Mouse (Mus musculus) hindbrain, embryonic 16.5 days (tissue): ENCODE results near the gene Tnks1bp1. TPM values are rescaled to one million over a fixed set of nuclear protein-coding genes. Genes with fewer than 3 reads are reported as not detected.

ENCODE experiments used
- ATAC-seq: fragments of 200-750 bp; cut with Nextera tagmentation; 2 replicates; pipeline ENCODE4 v1.8.0; 2017; ENCODE audit warnings: moderate TSS enrichment, moderate library complexity
- H3K27ac ChIP-seq: fragments of 300-500 bp; sonication (generic); 2 replicates; pipeline ENCODE4 v1.5.1; 2014; ENCODE audit warnings: low read depth, mild to moderate bottlenecking, control low read depth, low read length, moderate library complexity
- H3K27me3 ChIP-seq: fragments of 300-500 bp; sonication (generic); replicated peaks from 2 replicates; pipeline ENCODE4 v1.6.1; 2014; ENCODE audit warnings: low read length; ENCODE audit not compliant: control insufficient read depth, insufficient read depth
- H3K36me3 ChIP-seq: fragments of 300-500 bp; sonication (generic); 2 replicates; pipeline ENCODE4 v1.6.1; 2014; ENCODE audit warnings: mild to moderate bottlenecking, low read length, moderate library complexity, mixed read lengths; ENCODE audit not compliant: control insufficient read depth, insufficient read depth
- H3K4me1 ChIP-seq: fragments of 300-500 bp; sonication (generic); 2 replicates; pipeline ENCODE4 v1.6.1; 2014; ENCODE audit warnings: low read depth, low read length; ENCODE audit not compliant: control insufficient read depth, insufficient read depth
- H3K4me2 ChIP-seq: fragments of 300-500 bp; sonication (generic); 2 replicates; pipeline ENCODE4 v1.6.1; 2014; ENCODE audit warnings: mild to moderate bottlenecking, low read length, control low read depth, moderate library complexity
- H3K4me3 ChIP-seq: fragments of 300-500 bp; sonication (generic); 2 replicates; pipeline ENCODE4 v1.5.1; 2014; ENCODE audit warnings: mild to moderate bottlenecking, low read length, control low read depth, moderate library complexity
- H3K9ac ChIP-seq: fragments of 300-500 bp; sonication (generic); 2 replicates; pipeline ENCODE4 v1.6.1; 2014; ENCODE audit warnings: low read depth, mild to moderate bottlenecking, control low read depth, low read length, moderate library complexity
- H3K9me3 ChIP-seq: fragments of 300-500 bp; sonication (generic); 2 replicates; pipeline ENCODE4 v1.6.1; 2014; ENCODE audit warnings: mild to moderate bottlenecking, low read length, moderate library complexity; ENCODE audit not compliant: control insufficient read depth
- WGBS: fragments of 180-500 bp; shearing (Covaris S2); extraction: QIAGEN DNeasy Blood & Tissue Kit; methylation state at CpG from one replicate; pipeline ENCODE4 v1.1.7; 2014; 5-methylcytosine and 5-hydroxymethylcytosine counted together
- polyA plus RNA-seq: library from polyadenylated mRNA; unstranded; fragments of >200 nt; fragmentation: Nextera tagmentation; extraction: Ambion mirVana; gene quantifications from 2 replicates; pipeline ENCODE4 v1.2.1, GENCODE M21; 2015

Tnks1bp1 gene
- polyA plus RNA-seq, result 19.6 and 29.8 TPM in 2 replicates

DNA sequence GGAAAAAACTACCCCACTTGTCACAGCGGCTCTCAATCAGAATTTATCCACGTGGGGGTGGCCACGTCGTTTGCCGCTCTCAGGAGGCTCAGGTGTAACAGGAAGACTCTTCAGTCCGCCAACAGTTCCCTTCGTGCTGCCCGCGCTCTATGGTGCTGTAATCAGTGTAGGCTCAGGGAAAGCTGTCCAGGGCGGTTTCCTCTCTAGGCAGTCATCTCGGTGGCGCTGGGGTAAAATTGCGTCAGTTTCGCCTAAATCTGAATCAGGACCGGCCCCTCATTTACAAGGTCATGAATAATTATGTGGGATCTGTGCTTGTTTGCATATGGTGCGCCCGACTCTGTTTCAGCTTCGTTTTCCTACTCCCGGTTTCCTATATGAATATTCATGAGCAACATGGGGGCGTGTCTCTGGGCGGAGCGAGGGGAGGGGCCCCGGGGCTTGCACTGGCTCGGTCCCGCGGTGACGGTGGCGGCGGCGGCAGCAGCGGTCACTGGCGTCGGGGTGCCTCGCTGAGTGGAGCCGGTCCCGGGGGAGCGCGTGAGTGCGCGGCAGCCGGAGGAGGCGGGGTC, at the start of gene Tnks1bp1:
Gene Tnks1bp1, plus strand, starts transcription at position 427 of the 572 bp plus-strand sequence.
- Histone ChIP-seq H3K27ac (peak within 1 kb of the TSS; percentile 93), H3K4me1 (peaks cover 34% of the 10 kb centered on the region), H3K4me2 (peak within 1 kb of the TSS; percentile 66), H3K27me3 (no peaks in the 10 kb centered on the region), H3K36me3 (peaks cover 40% of the 10 kb centered on the region), H3K9ac (peak within 1 kb of the TSS; percentile 89), H3K9me3 (no peaks in the 10 kb centered on the region), H3K4me3 (peak within 1 kb of the TSS; percentile 87)
- peak; percentile 90 for ATAC-seq
- under 1% methylated on average over 41 of the region's 42 CpGs for WGBS

DNA sequence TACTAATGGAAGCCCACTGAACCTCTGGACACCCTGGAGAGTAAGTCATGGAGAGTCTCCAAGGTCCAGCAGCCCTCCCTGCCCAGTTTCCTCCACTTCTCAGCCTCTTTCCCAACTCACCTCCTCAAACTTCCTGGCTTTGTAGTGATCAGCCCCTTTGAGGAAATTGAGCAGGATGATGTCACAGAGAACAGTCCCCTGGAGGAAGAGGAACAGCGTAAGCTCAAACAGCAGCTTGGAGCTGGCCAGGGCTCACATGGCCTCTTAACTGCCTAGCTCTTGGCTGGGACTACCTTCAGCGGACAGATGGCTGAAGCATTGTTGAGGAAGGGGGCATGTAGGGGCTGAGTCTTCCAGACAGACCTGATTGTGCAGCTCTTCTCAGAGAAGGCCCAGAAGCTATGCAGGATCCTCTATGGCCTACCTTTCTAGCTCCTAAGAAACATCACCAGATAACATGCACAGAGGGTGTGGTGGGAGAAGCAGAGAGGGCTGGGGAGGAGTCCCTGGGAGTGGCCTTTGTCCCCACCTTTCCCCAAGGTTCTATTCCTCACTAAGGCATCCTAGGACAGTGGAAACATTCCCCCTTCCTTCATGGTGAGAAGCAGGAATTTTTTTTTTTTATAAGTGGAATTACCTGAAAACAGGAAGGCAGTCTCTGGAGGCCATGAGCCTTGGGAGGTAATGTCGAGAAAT, 48.2 kb upstream of the Tnks1bp1 start:
- Histone ChIP-seq H3K4me2 (no peak overlapping the region), H3K4me3 (no peak overlapping the region), H3K27ac (no peak overlapping the region), H3K27me3 (no peaks in the 10 kb centered on the region), H3K9ac (no peak overlapping the region), H3K9me3 (no peaks in the 10 kb centered on the region), H3K4me1 (no peaks in the 10 kb centered on the region), H3K36me3 (no peaks in the 10 kb centered on the region)
- no peak for ATAC-seq
- 75% methylated on average over 3 of the region's 3 CpGs for WGBS

DNA sequence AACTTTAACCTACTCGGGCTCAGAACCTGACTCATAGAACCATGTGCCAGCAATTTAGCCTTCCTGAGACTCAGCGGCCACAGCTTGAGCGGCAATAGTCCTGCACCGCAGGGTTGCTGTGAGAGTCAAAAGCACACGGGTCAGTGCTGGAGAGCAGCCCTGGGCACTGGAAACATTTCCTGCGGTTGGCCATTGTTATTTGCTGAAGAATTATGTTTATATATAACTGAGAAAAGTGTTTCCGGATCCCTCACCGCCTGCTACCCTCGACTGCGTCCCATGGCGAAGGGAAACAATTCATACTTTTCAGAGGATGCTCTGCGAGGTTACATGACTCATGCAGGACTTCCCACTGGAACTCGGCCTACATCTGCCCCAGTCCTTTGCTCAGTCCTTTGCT, 46.3 kb upstream of the Tnks1bp1 start:
- H3K36me3 ChIP-seq, result no peaks in the 10 kb centered on the region
- H3K4me3 ChIP-seq, result no peak overlapping the region
- H3K27me3 ChIP-seq, result no peaks in the 10 kb centered on the region
- no peaks in the 10 kb centered on the region for H3K4me1 ChIP-seq
- H3K9me3 ChIP-seq, result no peaks in the 10 kb centered on the region
- H3K4me2 ChIP-seq, result no peak overlapping the region
- ATAC-seq, result no peak
- WGBS, result 63% methylated on average over 13 of the region's 13 CpGs
- no peak overlapping the region for H3K9ac ChIP-seq
- no peak overlapping the region for H3K27ac ChIP-seq

DNA sequence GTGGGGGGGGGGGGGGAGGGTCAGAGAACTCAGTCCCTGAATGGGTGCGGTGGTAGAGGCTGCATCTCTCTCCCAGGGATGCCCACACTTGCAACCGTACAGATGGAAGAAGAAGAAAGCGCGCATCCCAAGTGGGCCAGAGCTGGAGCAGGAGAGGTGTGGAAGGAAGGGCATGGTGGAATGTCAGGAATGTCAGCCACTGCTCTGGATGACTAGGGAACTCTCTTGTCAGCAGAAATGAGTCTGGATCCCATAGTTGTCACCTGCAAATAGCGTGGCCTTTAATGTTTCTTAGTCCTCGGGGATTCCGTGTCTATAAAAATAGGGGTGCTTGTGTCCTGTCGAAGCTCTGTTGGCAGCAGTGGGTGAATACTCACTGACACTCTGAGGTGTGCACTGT, 45.2 kb upstream of the Tnks1bp1 start:
- Histone ChIP-seq H3K9me3 (no peaks in the 10 kb centered on the region), H3K4me2 (no peak overlapping the region), H3K4me1 (no peaks in the 10 kb centered on the region), H3K36me3 (no peaks in the 10 kb centered on the region), H3K4me3 (no peak overlapping the region), H3K27me3 (no peaks in the 10 kb centered on the region), H3K27ac (no peak overlapping the region), H3K9ac (no peak overlapping the region)
- no peak for ATAC-seq
- 81% methylated on average over 8 of the region's 8 CpGs for WGBS

DNA sequence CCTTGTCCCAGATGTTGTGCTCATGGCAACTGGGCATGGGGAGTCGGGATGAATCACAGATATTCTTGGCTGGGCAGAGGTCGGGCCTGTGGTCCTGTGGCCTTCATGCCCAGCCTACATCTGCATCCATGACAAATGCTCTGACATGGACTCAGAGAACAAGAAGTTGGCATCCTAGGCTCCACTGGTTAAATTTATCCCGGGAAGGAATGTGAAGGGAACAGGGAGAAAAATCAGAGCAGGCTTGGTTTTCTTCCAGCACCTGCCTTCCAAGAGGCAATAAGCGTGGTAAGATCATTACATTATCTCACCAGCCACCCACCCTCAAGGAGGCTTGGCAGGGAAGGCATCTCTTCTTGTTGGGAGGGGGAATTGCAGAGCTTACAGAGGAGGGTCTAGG, 43.5 kb upstream of the Tnks1bp1 start:
- ATAC-seq, result no peak
- H3K9me3 ChIP-seq, result no peaks in the 10 kb centered on the region

DNA sequence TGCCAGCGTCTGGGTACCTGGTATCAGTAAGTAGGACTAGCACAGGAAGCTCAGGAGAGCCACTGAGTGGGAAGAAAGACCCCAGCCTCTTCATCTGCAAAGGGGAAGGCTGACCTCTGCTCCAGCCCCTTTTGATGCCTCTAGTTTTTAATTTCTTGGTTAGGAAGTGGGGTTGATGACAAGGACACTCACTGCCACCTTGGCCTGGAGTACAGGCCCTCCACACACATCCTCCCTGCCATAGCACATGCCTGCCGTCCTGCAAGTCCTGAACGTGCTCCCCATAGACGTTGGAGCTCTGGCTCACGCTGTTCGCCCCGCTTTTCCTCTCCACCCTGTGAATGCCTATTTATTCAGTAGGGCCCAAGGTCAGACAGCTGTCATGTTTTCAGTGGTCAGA, 41.2 kb upstream of the Tnks1bp1 start:
- Histone ChIP-seq H3K9ac (no peak overlapping the region), H3K36me3 (no peaks in the 10 kb centered on the region), H3K4me2 (no peak overlapping the region), H3K4me1 (no peaks in the 10 kb centered on the region), H3K27me3 (no peaks in the 10 kb centered on the region), H3K4me3 (no peak overlapping the region), H3K9me3 (no peaks in the 10 kb centered on the region), H3K27ac (no peak overlapping the region)
- WGBS, result 82% methylated on average over 7 of the region's 7 CpGs
- no peak for ATAC-seq

More for the DNA sequence above, 43.5 kb upstream of the Tnks1bp1 start:
- no peak overlapping the region for H3K27ac ChIP-seq
- no peaks in the 10 kb centered on the region for H3K27me3 ChIP-seq
- H3K9ac ChIP-seq, result no peak overlapping the region
- no peak overlapping the region for H3K4me2 ChIP-seq
- H3K36me3 ChIP-seq, result no peaks in the 10 kb centered on the region
- no peaks in the 10 kb centered on the region for H3K4me1 ChIP-seq
- H3K4me3 ChIP-seq, result no peak overlapping the region
- 83% methylated on average over 4 of the region's 4 CpGs for WGBS

DNA sequence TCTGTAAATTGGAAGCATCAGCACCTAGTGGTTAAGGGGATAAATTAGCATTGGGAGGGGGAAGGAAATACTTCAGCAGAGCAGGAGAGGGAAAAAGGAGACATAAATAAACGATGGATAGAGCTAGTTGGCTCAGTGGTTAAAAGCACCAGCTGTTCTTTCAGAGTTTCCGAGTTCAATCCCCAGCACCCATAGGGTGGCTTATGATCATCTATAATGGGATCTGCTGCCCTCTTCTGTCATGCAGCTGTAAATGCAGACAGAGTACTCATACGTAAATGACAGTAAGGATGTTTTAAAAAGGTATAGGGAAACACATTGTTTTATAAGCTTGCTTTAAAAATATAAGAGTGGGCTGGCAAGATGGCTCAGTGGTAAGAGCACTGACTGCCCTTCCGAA, 40.1 kb upstream of the Tnks1bp1 start:
- no peaks in the 10 kb centered on the region for H3K36me3 ChIP-seq
- no peak for ATAC-seq
- 18% methylated on average over 4 of the region's 4 CpGs for WGBS
- H3K9ac ChIP-seq, result no peak overlapping the region
- no peaks in the 10 kb centered on the region for H3K27me3 ChIP-seq
- H3K9me3 ChIP-seq, result no peaks in the 10 kb centered on the region
- H3K4me2 ChIP-seq, result no peak overlapping the region
- H3K4me1 ChIP-seq, result no peaks in the 10 kb centered on the region
- no peak overlapping the region for H3K27ac ChIP-seq
- no peak overlapping the region for H3K4me3 ChIP-seq

DNA sequence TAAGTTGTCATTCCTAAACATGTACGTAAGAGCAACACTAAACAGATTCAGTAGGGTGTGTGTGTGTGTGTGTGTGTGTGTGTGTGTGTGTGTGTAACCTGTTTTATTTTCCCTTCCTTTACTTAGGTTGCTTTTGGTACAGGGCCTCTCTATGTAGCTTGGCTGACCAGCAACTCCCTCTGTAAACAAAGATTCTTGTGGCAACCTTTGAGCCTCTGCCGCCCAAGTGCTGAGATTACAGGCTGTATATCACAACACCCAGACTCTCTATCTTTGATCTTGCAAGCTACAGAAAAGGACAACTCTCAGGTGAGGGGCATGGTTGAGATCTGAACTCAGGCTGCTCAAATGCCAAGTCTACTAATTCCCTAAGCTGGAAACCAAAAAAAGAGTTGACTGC, 38.6 kb upstream of the Tnks1bp1 start:
- no peaks in the 10 kb centered on the region for H3K27me3 ChIP-seq
- H3K4me3 ChIP-seq, result no peak overlapping the region
- no peak overlapping the region for H3K4me2 ChIP-seq
- WGBS, result 85% methylated on average over 2 of the region's 2 CpGs
- no peaks in the 10 kb centered on the region for H3K9me3 ChIP-seq
- ATAC-seq, result no peak
- H3K36me3 ChIP-seq, result no peaks in the 10 kb centered on the region
- H3K27ac ChIP-seq, result no peak overlapping the region
- no peaks in the 10 kb centered on the region for H3K4me1 ChIP-seq
- no peak overlapping the region for H3K9ac ChIP-seq

DNA sequence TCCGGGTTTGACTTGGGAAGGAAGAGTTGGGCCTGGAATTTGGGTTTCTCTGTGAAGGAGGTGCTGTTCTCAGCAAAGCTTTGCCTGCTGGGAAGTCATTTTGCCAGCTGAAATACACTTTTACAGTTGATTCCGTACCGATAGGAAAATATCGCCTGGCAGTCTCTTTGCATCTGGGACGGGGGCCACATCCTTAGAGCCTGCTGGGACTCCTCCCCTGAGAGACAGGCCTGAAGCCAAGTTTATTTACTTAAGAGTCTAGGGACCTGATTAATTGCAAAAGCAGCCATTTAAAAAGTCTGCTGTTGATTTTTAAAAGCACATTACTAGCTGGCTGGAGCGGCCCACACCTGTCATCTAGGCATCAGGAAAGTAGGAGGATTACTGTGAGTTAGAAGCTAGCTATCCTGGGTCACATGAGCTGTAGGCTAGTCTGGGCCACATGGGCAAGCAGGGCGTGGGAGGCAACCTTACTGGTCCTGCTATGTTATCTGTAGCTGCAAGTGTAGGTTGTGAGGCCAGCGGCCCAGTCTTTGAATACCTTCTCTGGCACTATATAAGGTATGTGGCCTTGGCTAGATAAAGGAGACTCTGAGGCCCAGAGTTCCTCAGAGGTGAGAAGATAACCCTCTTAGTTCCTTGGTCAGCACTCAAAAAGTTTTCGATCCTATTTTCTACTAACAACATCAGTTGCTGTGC, 35.8 kb upstream of the Tnks1bp1 start:
- H3K27me3 ChIP-seq, result no peaks in the 10 kb centered on the region
- no peak overlapping the region for H3K27ac ChIP-seq
- 69% methylated on average over 9 of the region's 9 CpGs for WGBS
- H3K9ac ChIP-seq, result no peak overlapping the region
- no peak overlapping the region for H3K4me3 ChIP-seq
- no peaks in the 10 kb centered on the region for H3K9me3 ChIP-seq
- no peak overlapping the region for H3K4me2 ChIP-seq
- no peaks in the 10 kb centered on the region for H3K36me3 ChIP-seq
- H3K4me1 ChIP-seq, result no peaks in the 10 kb centered on the region
- 0 out of 2 replicates have a peak, but pooled peaks have one; percentile 35 for ATAC-seq
